Mouse (Mus musculus): ENCODE results near the gene Slc24a3. TPM values are rescaled to one million over a fixed set of nuclear protein-coding genes. Genes with fewer than 3 reads are reported as not detected.

The Slc24a3 gene
- total RNA-seq, 4 experiments from 2014 or later, result 6.1 to 18.8 (median 14.4) TPM

DNA sequence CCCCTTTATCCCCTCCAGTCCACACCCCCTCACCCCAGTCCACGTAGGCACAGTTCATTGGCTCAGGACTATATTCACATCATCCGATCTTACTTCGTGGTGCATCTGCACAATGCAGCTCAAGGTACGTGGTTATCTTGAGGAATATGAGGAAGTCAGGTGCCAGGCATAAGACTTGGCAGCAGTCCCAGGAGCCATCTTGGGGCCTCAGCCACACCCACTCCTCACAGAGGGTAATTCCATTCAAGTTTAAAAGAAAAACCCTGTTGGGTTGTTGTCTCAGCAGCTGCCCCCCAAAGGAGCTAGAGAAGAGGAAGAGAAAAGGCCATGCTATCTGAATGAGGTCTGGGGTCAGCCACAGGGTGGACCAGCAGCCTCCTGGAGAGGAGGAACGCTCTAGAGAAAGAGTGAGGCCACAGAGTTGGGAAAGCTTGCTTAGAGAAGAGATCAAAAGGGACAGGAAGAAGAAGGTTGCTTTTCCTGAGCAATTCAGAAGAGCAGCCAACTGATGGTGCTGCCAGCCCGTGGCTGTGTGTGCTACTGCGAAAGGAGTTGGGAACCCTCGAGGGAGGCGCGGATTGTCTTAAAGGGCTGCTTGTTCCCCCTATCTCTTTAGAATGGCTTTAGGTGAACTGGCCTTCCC, 523.9 kb downstream of the Slc24a3 start:
- no peak for DNase-seq

All from adrenal gland, adult 8-10 months (tissue).